Mouse (Mus musculus) c-Kit-negative CD71-positive TER-119-positive erythroid progenitor cells, embryonic 14.5 days (primary cell): ENCODE results near the gene Gm3045.

Source experiments
- DNase-seq: peaks from one replicate; pipeline ENCODE4 v3.0.0-alpha.2; 2013; ENCODE audit warnings: low read depth, low spot score

Gene Gm3045

DNA sequence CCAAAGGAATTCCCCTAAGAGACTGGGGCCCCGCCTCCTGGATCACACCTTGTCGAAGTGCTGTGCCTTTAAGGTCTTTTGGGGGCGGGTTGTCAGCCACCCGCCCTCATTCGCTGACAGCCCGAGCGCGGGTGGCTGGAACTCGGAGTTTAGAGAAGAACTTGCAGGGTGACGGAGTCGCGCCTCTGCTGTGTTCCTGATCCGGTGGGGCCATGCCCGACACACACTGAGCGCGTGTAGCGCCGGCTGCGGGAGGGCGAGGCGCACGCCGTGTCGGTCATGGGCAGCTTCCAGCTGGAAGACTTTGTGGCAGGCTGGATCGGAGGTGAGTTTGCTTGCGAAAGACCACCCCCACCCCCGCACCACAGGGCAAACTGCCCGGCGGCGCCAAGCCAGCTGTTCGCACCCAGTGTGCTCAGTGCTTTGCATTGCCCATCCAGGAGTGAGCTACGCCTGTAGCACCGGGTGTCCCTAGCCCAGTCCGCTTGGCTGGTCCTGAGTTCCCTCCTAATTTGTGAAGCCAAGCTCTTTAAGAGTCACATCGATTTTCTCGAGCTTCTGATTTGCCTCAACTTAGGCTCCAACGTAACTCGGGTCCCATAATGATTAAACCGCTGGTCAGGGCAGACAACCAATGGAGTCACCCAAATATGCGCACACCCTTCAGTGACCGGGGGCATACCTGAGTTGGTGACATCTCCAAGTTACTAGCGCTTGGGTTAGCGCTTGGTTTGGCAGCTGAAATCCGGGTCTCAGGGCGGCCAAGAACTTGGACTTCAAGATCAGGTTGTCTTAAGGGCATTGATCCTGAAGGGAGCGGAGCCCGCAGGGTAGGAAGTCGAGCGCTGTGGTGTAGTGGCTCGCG, 12.0 kb downstream of the Gm3045 start, which contains the start of gene Slc25a48:
TSS of gene Slc25a48 (plus strand) at position 145 of the 865 bp plus-strand sequence.
- no peak for DNase-seq

DNA sequence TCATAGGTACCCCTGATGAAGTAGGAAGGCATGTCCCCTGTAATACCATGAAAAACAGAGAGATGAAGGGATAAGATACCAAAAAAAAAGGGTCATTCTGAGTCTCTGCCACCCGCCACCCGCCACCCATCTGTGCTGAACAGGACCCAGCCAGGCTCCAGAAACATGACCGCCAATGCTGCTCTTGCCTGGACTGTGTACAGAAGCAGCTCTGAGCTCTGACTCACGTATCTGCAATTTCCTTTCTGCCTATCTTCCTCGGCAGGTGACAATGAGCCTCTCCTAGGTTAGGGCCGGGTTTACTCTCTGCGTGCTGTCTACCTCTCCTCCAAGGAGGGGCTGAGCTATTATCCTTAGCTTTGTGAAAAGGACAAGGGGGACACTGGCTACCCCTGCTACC, 17.0 kb downstream of the Gm3045 start:
- DNase-seq: no peak

DNA sequence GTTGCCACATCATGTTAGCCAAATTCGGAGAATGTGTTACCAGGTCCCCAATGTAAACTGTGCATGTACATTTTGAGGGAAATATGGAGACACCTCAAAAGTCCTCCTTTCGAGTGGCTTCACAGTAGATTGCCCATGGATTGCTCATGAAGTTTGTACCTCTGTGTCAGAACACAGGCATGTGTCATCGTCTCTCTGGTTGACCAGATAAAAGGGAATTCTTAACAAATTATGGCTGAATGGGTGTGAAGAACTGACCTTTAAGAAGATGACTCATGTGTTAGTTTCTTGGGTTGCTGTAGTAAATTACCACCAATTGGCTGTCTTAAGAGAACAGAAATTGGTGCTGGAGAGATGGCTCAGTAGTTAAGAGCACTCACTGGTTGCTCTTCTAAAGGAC, 17.7 kb downstream of the Gm3045 start:
- DNase-seq: no peak

DNA sequence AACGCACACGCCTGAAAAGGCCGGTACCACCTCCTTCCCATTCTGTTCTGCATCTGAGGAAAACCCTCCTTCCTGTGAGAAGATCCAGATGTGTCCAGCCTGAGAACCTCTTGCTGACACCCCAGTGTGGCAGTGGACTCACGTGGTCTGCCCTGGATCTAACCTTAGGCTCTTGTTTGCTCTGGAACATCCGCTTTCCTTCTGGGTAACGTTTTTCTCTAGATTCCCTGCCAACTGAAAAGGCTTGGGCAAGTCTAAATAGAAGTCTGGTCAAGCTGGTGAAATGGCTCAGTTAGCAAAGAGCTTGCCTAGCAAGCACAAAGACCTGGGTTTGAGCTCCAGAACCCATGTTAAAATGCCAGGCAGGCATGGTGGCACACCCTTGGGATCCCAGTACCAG, 18.6 kb downstream of the Gm3045 start:
- DNase-seq: no peak

DNA sequence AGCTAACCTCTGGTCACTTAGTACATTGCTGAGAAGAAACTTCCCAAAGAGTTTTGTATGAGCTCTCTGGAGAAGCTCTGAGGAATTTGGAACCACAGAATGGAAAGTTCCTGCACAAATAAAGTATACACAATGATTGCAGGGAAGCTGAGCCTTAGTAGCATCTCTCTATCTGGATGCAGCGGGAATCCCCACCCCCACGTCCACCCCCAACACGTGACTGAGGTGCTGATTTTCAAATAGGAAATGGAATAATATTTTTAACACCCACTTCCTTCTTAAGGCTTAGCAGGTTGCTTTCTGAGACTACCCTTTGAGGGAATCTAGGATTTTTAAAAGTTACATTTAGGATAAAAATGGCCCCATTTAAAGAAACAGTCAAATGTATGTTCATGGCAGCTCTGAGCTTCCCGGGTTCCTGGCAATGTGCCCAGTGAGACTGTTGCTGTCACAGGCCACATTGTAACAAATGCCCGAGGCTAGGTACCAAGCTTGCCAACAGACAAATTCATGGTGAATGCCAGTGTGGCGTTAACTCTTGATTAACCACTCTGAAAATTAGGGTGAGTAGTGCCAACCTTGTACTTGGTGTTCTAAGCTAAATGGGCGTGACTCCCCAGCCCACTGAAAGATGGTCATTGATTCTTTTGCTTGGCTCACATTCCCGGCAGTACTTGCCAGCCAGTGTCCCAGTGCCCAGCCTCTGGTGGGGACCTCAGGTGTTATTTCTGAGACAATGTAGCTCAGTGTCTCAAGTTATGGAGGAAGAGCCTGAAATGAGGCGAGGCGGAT, 23.0 kb downstream of the Gm3045 start:
- no peak for DNase-seq

DNA sequence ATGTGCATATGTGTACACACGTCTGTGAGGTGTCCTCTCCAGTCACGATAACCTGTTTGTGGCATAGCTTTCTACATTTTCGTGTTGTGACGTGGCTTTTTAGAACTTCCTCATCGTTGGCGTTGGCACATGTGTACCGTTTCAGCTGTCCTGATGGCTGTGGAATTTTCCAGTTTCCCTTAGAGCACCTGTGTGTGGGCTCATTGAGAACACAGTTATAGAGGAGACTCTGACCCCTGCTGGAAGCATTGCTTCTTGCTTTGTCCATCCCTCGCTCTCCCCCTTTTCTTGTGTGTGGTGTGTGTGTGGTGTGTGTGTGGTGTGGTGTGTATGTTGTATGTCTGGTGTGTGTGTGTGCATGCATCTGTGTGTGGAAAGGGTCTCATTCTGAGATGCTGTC, 23.6 kb downstream of the Gm3045 start:
- DNase-seq: no peak

DNA sequence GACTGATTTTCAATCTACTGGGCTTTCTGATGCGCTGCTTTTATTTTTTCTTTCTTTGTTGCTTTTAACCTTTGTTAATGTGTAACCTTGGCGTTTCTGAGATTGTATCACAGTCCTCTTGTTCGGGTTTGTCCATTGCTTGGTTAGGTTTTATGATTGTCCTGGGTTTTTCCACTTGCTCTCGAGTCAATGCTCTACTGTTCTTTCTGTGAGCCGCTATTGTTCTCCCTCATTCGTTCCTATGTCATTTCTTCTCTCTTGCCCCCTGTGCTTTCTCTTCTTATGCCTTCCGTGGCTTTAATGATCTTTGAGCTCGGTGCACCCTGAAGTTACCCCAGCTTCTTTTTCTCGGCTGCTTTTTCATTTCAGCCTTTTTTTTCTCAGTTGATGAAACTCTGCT, 31.6 kb downstream of the Gm3045 start:
- no peak for DNase-seq

DNA sequence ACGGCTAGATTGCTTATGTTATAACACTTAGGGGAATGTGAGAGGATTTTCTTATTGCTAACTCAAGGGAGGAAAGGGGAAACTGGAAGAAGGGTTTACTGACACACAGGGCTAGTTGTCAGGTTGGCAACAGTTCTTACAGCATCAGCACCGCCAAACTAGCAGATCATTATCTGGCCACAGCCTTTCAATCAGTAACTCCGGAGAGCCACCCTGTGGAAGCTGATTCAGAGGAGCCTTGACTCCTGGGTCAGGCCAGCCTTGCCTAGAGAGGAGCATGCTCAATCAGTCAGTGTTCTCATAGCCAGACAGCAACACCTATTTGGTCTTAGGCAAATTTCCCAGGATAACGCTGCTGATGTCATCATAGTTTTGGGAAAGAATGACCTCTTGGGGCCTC, 35.1 kb downstream of the Gm3045 start:
- DNase-seq: no peak

DNA sequence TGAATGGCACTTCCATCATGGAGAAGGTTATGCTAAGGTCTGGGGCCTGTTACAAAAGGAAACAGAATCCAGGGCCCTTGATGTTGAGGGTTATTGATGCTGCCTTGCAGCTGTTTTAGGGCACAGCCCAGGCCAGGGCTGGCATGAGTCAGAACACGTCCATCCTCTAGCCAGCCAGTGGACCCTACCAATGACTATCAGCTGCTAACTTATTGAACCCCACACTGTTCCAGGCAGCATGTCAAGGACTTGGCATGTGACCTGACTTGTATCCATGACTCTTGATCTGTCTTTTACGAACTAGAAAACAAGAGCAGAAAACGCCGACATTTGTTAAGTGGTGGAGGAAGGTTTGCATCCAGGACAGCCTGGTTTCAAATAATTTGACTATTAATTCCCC, 36.4 kb downstream of the Gm3045 start:
- DNase-seq: no peak

DNA sequence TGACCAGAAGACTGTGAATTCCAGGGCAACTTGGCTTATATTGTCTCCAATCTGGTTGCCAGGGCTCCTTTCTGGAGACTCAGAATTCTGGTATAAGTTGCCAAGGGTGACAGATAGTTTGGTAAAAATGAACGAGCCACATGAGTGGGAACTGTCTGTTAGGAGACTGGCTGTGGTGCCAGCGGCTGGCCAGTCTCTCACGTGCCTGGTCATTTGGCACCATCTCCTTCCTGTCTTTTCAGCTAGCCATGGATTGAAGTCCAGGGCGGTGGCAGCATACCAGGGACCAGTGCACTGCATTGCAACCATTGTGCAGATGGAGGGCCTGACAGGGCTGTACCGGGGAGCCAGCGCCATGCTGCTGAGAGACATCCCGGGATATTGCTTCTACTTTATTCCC, 36.9 kb downstream of the Gm3045 start:
- DNase-seq: no peak

DNA sequence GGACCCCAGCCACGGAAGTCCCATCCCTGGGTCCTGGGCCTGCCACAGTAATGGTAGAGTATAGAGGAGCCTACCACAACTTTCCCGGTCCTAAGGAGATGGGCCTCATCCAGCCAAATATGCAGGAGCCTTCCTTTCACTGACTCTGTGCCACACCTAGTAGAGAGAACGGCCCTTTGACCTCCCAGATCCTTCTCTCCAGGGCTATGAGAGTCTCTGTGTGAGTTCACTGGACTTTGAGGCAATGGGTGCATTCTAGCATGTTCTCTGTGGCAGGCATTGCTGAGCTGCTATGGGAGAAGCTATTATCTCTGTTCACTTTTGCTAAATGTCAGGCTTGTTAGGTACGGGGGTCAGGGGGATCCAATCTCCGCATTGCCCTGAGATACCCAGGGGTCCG, 37.4 kb downstream of the Gm3045 start:
- DNase-seq: no peak

DNA sequence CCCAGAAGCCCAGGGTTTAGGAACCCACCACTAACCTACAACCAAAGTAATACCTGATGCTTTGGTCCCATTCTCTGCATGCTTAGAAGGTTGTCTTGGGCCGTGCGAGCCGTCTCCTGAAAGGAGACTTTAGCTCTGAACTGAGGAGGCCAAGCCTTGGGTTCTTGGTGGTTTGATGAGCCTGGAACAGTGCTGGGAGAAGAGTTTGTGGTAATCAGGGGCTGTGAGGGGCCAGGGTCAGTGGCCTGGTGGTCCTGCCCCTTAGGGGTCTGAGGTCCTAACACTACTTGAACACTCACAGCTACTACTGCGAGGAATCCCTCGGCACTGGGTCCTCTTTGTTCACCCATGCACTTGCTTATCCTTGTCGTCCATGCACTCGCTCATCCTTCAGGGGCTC, 41.4 kb downstream of the Gm3045 start:
- DNase-seq: no peak

DNA sequence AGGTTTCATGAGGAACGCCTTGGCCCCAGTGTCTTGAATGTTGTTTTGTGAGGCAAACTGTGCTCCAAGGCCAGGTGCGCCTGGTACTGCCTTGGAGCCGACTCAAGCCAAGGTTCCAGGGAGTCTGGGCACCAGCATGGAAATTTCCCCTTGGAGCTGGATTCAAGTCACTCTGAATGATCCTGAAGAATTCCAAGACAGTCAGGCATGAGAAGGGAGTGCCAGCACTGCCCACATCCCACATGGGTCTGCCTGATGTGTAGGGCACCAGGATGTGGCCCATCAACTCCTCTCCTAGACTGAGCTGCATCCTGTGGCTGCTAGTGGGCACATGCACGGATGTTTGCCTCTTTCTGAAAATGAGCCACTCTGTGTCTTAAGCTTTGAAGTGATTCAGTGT, 42.1 kb downstream of the Gm3045 start:
- DNase-seq: no peak

DNA sequence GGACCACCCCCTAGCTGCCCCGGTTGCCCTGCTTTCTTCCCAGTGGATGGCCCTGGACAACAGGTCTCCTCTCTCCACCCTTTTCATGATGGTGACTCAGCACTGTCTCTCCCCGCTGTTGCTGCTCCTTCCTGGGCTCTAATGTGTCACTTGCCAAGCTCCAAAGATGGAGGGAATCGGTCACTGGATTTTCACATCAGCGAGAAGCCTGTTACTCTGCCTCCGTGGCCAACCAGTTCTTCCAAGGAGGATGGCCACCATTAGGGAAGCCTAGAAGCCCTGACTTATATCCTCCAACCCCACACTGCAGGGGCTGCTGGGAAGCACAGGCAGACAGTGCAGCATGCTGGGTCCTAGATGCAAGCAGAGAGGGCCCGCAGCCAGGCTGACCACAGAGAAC, 44.8 kb downstream of the Gm3045 start:
- no peak for DNase-seq

DNA sequence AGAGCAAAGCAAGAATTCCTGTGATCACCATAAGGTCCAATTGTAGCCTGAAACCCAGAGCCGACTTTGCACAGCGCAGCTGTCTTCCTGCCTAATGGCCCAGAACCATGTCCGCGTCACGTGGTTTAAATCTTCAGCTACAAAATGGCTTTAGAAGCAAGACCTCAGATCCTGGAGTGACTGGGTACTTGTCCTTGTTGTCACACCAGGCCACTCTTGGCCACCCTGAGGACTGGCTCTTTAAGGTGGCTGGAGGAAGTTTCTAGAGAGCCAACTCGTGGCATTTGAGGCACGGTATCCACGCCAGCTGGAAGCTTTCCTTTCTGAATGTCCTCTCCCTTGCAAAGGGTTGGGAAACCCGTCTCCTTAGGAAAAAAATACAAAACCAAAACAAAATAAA, 45.6 kb downstream of the Gm3045 start:
- no peak for DNase-seq

DNA sequence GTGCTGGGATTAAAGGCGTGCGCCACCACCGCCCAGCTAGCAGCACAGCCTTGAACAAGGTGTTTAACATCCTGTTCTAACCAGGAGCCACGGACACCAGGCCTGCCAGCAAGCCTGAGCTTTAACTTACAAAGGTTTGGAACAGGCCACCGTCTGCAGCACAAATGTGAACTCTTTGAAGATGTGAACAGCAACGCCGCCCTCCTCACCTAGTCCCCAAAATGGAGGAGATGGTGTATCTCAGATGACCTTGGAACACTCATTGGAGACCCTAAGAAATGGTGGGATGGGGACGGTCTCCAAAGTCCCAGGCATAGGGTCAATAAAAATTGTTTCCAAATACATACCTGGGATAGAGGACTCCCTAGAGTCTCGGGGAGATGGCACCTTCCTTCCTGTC, 46.3 kb downstream of the Gm3045 start:
- DNase-seq: no peak

DNA sequence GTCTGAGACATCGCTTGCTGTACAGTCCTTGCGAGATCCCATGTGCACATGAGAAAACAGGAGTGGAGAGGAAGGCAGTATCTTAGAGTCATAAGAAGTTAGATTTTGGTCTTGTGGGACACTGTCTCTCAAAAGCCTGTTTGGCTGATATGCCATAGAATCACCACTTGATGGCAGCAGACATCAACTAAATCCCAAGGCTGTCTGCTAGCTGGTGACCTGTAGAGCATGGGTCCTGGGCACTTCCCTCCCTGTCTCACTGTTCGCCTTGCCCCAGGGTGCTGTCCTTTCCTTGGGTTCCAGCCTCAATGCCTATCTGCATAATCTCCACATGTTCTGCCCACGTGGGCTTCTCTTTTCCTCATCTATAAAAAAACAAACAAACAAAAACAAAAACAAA, 49.0 kb downstream of the Gm3045 start:
- DNase-seq: no peak

DNA sequence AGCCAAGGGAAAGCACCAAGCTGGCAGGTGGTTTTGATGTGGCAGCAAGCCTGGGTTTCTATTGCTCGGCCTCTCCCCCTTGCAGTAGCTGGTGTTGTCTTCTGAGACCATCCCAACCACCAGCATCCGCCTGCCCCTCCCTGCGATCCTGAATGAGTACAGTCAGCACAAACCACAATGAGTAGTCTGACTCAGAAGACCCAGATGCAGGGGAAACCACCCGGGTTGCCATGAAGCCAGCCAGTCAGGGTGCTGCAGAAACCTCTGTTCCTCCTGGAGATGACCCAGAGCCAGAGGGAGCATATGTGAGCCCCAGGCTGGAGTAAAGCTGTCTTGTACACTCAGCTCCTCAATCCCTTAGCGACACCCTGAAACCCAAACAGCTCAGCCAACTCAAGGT, 50.4 kb downstream of the Gm3045 start:
- no peak for DNase-seq

DNA sequence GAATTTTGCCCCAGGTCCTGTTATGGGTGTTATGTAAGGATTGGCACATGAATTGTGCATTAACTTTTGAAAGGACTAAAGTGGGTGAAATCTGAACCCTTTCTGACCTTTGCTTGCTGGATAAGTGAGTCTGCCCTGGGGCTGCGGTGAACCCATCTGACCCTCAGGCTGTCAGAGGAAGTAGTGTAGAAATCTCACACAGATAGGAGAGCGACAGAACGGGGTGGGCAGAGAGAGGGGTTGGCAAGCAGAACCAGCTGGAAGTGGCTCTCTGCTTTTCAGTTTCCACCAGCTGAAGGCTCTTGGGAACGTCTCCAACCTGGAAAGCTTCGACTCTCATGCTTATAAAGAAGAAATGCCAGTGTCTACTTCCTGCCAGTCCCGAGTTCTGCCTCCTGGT, 50.9 kb downstream of the Gm3045 start:
- DNase-seq: no peak

DNA sequence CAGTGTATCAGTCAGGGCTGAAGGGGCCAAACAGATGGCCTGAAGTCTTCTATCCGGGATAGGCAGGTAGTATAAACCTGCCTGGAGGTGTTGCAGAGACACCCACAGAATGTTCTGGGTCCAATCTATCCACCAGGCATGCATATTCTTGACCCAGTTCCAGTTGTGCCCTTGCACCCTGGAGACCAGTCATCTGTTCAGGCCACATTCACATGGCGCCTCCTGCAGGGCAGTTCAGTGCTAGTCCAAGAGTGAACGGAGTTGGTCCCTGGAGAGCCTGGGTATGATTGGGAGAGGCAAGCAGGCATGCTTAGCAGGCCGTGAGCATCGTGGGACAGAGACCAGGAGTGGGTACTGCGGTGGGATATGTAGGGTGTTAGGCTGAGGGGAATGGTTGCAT, 51.6 kb downstream of the Gm3045 start:
- DNase-seq: no peak

DNA sequence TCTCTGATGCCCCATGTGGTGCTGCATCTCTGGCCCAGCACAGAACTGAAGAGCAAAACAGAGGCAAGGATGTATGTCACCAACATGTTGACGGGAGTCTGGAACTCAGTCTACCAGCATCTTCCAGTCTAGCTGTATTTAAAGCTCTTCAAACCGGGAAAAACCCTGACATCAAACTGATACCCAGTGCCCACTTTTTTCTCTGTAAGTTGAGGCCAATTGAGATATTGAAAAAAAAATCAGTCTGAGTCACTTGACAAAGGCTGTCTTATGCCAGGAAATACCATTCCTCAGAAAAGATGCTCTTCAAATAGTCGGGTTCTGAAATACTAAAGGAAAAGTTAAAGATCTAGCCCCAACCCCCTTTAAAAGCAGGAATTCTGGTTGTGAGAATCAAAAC, 55.8 kb downstream of the Gm3045 start, which contains the start of gene Il9:
TSS of gene Il9 (minus strand) at position 101 of the 400 bp plus-strand sequence.
- DNase-seq: no peak
